Mouse (Mus musculus) spleen, postnatal 0 days (tissue): ENCODE data around the gene 4931406P16Rik. TPM values are rescaled to one million over a fixed set of nuclear protein-coding genes. Genes with fewer than 3 reads are reported as not detected.

Experiments
- polyA plus RNA-seq: library from polyadenylated mRNA; unstranded; fragments of >200 nt; fragmentation: Nextera tagmentation; extraction: Ambion mirVana; gene quantifications from 2 replicates; pipeline ENCODE4 v1.2.1, GENCODE M21; 2015

Gene 4931406P16Rik
- polyA plus RNA-seq = 22.4 and 23.3 TPM in 2 replicates

DNA sequence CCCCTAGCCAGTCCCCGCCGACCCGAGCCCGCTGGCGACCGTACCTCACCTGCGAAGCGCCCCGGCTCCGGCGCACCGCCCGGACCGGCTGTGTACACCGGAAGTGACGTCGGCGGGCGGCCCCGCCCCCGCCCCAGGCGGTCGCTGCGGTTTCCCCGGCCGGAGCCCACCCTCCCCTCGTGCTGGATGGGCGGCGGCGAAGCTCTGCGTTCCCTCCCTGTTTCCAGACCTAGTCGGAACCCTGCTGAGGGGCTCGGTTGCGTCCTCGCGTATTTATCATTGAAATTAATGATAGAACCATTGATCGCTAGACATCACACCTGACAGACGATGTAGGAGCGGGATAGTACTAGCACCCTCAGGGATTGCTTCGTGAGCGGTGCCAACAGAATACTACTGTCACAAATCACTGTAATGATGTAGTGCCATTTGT lies at the start of gene 4931406P16Rik:
Gene 4931406P16Rik, minus strand, starts transcription at position 109 of the 433 bp plus-strand sequence.

DNA sequence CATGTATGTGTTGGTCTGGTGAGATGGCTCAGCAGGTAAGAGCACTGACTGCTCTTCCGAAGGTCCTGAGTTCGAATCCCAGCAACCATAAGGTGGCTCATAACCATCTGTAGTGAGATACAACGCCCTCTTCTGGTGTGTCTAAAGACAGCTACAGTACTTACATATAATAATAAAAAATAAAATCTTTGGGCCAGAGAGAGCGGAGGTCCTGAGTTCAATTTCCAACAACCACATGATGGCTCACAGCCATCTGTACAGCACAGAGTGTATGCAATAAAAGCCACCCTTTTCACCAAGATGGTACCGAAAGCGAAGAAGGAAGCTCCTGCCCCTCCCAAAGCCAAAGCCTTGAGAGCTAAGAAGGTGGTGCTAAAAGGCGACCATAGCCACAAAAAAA lies 62.6 kb downstream of the 4931406P16Rik start, which contains the start of gene Gm6096:
Gene Gm6096, plus strand, starts transcription at position 301 of the 400 bp plus-strand sequence.

GRCm38 (mm10) chr7:34230116-34230515 lies 83.2 kb downstream of the 4931406P16Rik start, which contains the start of gene Gpi1:
Gpi1 (minus strand) TSS chr7:34230336.

GRCm38 (mm10) chr7:34196132-34197128 lies 116.9 kb downstream of the 4931406P16Rik start, which contains the start of gene Pdcd2l:
Pdcd2l (minus strand) TSS chr7:34196661.

Other genes with a start within 250 kb of the 4931406P16Rik start
- not detected in 2 replicates for gene Scgb1b30, start 218.1 kb downstream of the 4931406P16Rik start, polyA plus RNA-seq
- gene Wtip, start 180.3 kb downstream of the 4931406P16Rik start, polyA plus RNA-seq = 1.5 and 2.4 TPM in 2 replicates
- gene Uba2, start 144.0 kb downstream of the 4931406P16Rik start, polyA plus RNA-seq = 115 and 117 TPM in 2 replicates
- 23.1 and 30.8 TPM in 2 replicates for gene Pdcd2l, start 116.9 kb downstream of the 4931406P16Rik start, polyA plus RNA-seq
- 145 and 176 TPM in 2 replicates for gene Gpi1, start 83.2 kb downstream of the 4931406P16Rik start, polyA plus RNA-seq
- not detected in 2 replicates for gene Gm6096, start 62.5 kb downstream of the 4931406P16Rik start, polyA plus RNA-seq
- 59.4 and 59.7 TPM in 2 replicates for gene Lsm14a, start 79.8 kb upstream of the 4931406P16Rik start, polyA plus RNA-seq